ENCODE assay signal across 13 mouse cellular contexts in genomic region chr12:79437572-79437971, GRCm38 (mm10).
"Had no signal": no experiment of that assay in that cellular context is flagged by ENCODE, and none has a peak within 500 bp of the region (broad histone marks: within the 10 kb centered on the region; RNA-seq: fewer than 3 reads in every experiment).

No protein-coding gene starts in this region.

- H3K4me3 ChIP-seq: limb, embryonic 15.5 days; liver, embryonic 13.5 days; midbrain, embryonic 13.5 days; neural tube, embryonic 15.5 days; stomach, embryonic 15.5 days had no signal

- H3K9me3 ChIP-seq: limb, embryonic 15.5 days; liver, embryonic 13.5 days; midbrain, embryonic 13.5 days; neural tube, embryonic 15.5 days; stomach, embryonic 15.5 days had no signal

- H3K9ac ChIP-seq: limb, embryonic 15.5 days; liver, embryonic 13.5 days; midbrain, embryonic 13.5 days; neural tube, embryonic 15.5 days; stomach, embryonic 15.5 days had no signal

- H3K36me3 ChIP-seq: limb, embryonic 15.5 days; liver, embryonic 13.5 days; midbrain, embryonic 13.5 days; neural tube, embryonic 15.5 days; stomach, embryonic 15.5 days had no signal

- H3K27me3 ChIP-seq: limb, embryonic 15.5 days; liver, embryonic 13.5 days; midbrain, embryonic 13.5 days; neural tube, embryonic 15.5 days; stomach, embryonic 15.5 days had no signal

- DNase-seq: kidney, adult 18-20 months; kidney, postnatal 10 days; layer of hippocampus, adult 9-11 months; layer of hippocampus, postnatal 36 days; liver, embryonic 13.5 days; lung, adult 18-20 months; lung, postnatal 36 days; right cerebral cortex, adult 18-20 months; right cerebral cortex, postnatal 4 days had no signal

- H3K4me1 ChIP-seq: neural tube, embryonic 15.5 days had no signal

- ATAC-seq: midbrain, embryonic 13.5 days had no signal

- H3K4me2 ChIP-seq: limb, embryonic 15.5 days; liver, embryonic 13.5 days; midbrain, embryonic 13.5 days; neural tube, embryonic 15.5 days; stomach, embryonic 15.5 days had no signal

- H3K27ac ChIP-seq: limb, embryonic 15.5 days; liver, embryonic 13.5 days; midbrain, embryonic 13.5 days; neural tube, embryonic 15.5 days had no signal
